Mouse (Mus musculus) CH12.LX (cell line): Measurements from ENCODE around the gene Mocs3.
A peak's percentile ranks its signal among the peaks of the same experiment; 100 is the strongest.

ENCODE experiments used
- CTCF ChIP-seq, 2 experiments: IDR thresholded peaks in 1 of 2; conservative IDR thresholded peaks in 1 of 2; 2 replicates each; pipeline ENCODE4 v1.5.1; 2011 to 2012; ENCODE audit warnings: low read depth in 2 of 2, low read length in 2 of 2, improper control_type of control experiment in 1 of 2, inconsistent platforms in 1 of 2, mild to moderate bottlenecking in 1 of 2, moderate library complexity in 1 of 2
- ELF1 ChIP-seq: IDR thresholded peaks from 2 replicates; pipeline ENCODE4 v1.6.1; 2014; ENCODE audit warnings: low read depth, mild to moderate bottlenecking, inconsistent platforms, low read length, improper control_type of control experiment
- EP300 ChIP-seq: IDR thresholded peaks from 2 replicates; pipeline ENCODE4 v1.6.1; 2011; ENCODE audit warnings: low read length, improper control_type of control experiment
- HCFC1 ChIP-seq: IDR thresholded peaks from 2 replicates; pipeline ENCODE4 v1.6.1; 2012; ENCODE audit warnings: low read depth, mild to moderate bottlenecking, inconsistent platforms, low read length, improper control_type of control experiment
- IRF4 ChIP-seq: IDR thresholded peaks from 2 replicates; pipeline ENCODE4 v1.6.1; 2014; ENCODE audit warnings: low read depth, mild to moderate bottlenecking, inconsistent platforms, low read length, improper control_type of control experiment
- MAZ ChIP-seq: IDR thresholded peaks from 2 replicates; pipeline ENCODE4 v1.6.1; 2012; ENCODE audit warnings: low read depth, mild to moderate bottlenecking, inconsistent platforms, low read length, improper control_type of control experiment, moderate library complexity
- POLR2A ChIP-seq: IDR thresholded peaks from 2 replicates; pipeline ENCODE4 v1.6.1; 2011; ENCODE audit warnings: low read depth, mild to moderate bottlenecking, improper control_type of control experiment, low read length
- POLR2AphosphoS2 ChIP-seq: IDR thresholded peaks from 2 replicates; pipeline ENCODE4 v1.6.1; 2011; ENCODE audit warnings: low read depth, low read length, improper control_type of control experiment
- RCOR1 ChIP-seq: conservative IDR thresholded peaks from 2 replicates; pipeline ENCODE4 v1.6.1; 2012; ENCODE audit warnings: low read depth, mild to moderate bottlenecking, inconsistent platforms, low read length, improper control_type of control experiment
- SMC3 ChIP-seq: IDR thresholded peaks from 2 replicates; pipeline ENCODE4 v1.6.1; 2011; ENCODE audit warnings: low read depth, low read length, improper control_type of control experiment
- USF1 ChIP-seq: IDR thresholded peaks from 2 replicates; pipeline ENCODE4 v1.6.1; 2014; ENCODE audit warnings: low read depth, mild to moderate bottlenecking, inconsistent platforms, low read length, improper control_type of control experiment
- ZC3H11A ChIP-seq: IDR thresholded peaks from 2 replicates; pipeline ENCODE4 v1.6.1; 2012; ENCODE audit warnings: low read depth, mild to moderate bottlenecking, inconsistent platforms, low read length, improper control_type of control experiment
- ZMIZ1 ChIP-seq: IDR thresholded peaks from 2 replicates; pipeline ENCODE4 v1.6.1; 2012; ENCODE audit warnings: low read depth, mild to moderate bottlenecking, inconsistent platforms, low read length, improper control_type of control experiment

- TF ChIP-seq ELF1 (peak; percentile 78), ZC3H11A (no peak), MAZ (peak; percentile 95), USF1 (no peak), POLR2A (no peak), SMC3 (peak; percentile 68), CTCF (conservative IDR thresholded peaks at IDR 0.05 in 1 of 2, IDR thresholded peaks at IDR 0.05 in 1 of 2; ENCODE audit: low read depth in 2 of 2, low read length in 2 of 2) (peak; percentile 76 to 100), POLR2AphosphoS2 (no peak; the same call in 1 of the 2 replicates), IRF4 (peak; percentile 75), EP300 (0 out of 2 replicates have a peak, but pooled peaks have one; percentile 16), HCFC1 (peak; percentile 73), RCOR1 (no peak), ZMIZ1 (no peak)
Observed at GRCm38 (mm10) chr2:168205265-168205664, 25.2 kb upstream of the Mocs3 start.
